ENCODE assay signal across 9 mouse cellular contexts in the genomic region with DNA sequence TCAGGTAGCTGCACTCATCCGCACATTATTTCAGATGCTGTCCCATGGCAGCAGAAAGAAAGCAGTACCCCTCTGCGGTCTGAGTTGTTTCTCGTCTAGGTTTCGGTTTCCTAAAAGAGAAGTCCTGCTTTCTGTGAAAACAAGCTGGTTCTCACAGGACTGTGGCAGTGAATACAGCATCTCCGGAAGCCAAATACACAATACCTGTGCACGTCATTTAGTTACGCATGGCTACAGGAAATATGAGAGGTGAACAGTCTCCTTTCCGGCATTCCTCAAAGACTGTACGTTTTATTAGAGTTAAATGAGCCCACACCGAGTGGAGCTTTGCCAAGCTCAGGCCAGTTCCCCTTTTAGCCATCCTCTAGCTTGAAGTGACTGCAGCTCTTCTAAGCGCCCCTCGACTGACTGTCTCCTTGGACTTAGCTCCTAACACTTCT. TPM values are rescaled to one million over a fixed set of nuclear protein-coding genes. Genes with fewer than 3 reads are reported as not detected.
DNase-seq lines count a peak whose midpoint lies in the region; ATAC-seq lines count a peak whose summit lies in the region.
"Had no signal": no experiment of that assay in that cellular context is flagged by ENCODE, and none has a peak within 500 bp of the region (broad histone marks: within the 10 kb centered on the region; RNA-seq: fewer than 3 reads in every experiment).

No protein-coding gene starts in this region.

- peak overlapping the region; percentile 45 for H3K4me2 ChIP-seq in embryonic facial prominence, embryonic 13.5 days
- H3K4me2 ChIP-seq in intestine, embryonic 16.5 days (ENCODE audit: low read depth, low read length) = peak overlapping the region; percentile 26; the same call in 1 of the 2 replicates

- no peak for ATAC-seq in embryonic facial prominence, embryonic 13.5 days (ENCODE audit: insufficient number of reproducible peaks, insufficient read depth, low FRiP score, low TSS enrichment, low read depth)
- no peak for ATAC-seq in intestine, embryonic 16.5 days
- ATAC-seq: Patski had no signal

- 0 out of 2 replicates have a peak overlapping the region, but pooled peaks have one; percentile 11 for H3K27ac ChIP-seq in embryonic facial prominence, embryonic 13.5 days
- H3K27ac ChIP-seq in intestine, embryonic 16.5 days (ENCODE audit: low read length) = peak overlapping the region; percentile 55; the same call in 1 of the 2 replicates

- no peaks in the 10 kb centered on the region for H3K27me3 ChIP-seq in embryonic facial prominence, embryonic 13.5 days
- H3K27me3 ChIP-seq in intestine, embryonic 16.5 days (replicated peaks; ENCODE audit: control insufficient read depth, insufficient read depth, low read length) = no peaks in the 10 kb centered on the region
- H3K27me3 ChIP-seq: Patski had no signal

- DNase-seq in heart, adult 18-20 months = peak; percentile 57 to 62
- no peak for DNase-seq in heart, postnatal 25 days (ENCODE audit: low spot score)
- DNase-seq in lung, adult 18-20 months = peak; percentile 23 to 25
- peak; percentile 54 to 55 for DNase-seq in spleen, postnatal 10 days (ENCODE audit: low spot score in 2 of 2)
- no peak for DNase-seq in right cerebral cortex, postnatal 14 days
- DNase-seq in left cerebral cortex, adult 8-10 months (ENCODE audit: low spot score in 2 of 2) = no peak

- H3K9me3 ChIP-seq in embryonic facial prominence, embryonic 13.5 days = no peaks in the 10 kb centered on the region
- H3K9me3 ChIP-seq in intestine, embryonic 16.5 days (ENCODE audit: control insufficient read depth, low read length) = no peaks in the 10 kb centered on the region

- WGBS in embryonic facial prominence, embryonic 13.5 days = 47% methylated on average over 12 of the region's 12 CpGs
- whole genome bisulfite sequencing in intestine, embryonic 16.5 days = 61% methylated on average over 12 of the region's 12 CpGs

- H3K4me1 ChIP-seq in embryonic facial prominence, embryonic 13.5 days = peaks cover 11% of the 10 kb centered on the region
- no peaks in the 10 kb centered on the region for H3K4me1 ChIP-seq in intestine, embryonic 16.5 days (ENCODE audit: control insufficient read depth, insufficient read depth, low read length)

- intact Hi-C loops in heart, postnatal 25 days (cut with DNase I) = no loop called here

- H3K36me3 ChIP-seq in embryonic facial prominence, embryonic 13.5 days = no peaks in the 10 kb centered on the region
- H3K36me3 ChIP-seq in intestine, embryonic 16.5 days (ENCODE audit: control insufficient read depth, insufficient read depth, low read length) = no peaks in the 10 kb centered on the region

- peak overlapping the region; percentile 7 for H3K4me3 ChIP-seq in embryonic facial prominence, embryonic 13.5 days
- H3K4me3 ChIP-seq in intestine, embryonic 16.5 days (ENCODE audit: low read length) = no peak overlapping the region

- 0 out of 2 replicates have a peak overlapping the region, but pooled peaks have one; percentile 44 for H3K9ac ChIP-seq in embryonic facial prominence, embryonic 13.5 days
- H3K9ac ChIP-seq in intestine, embryonic 16.5 days (ENCODE audit: low read depth, low read length) = peak overlapping the region; percentile 3; the same call in 1 of the 2 replicates

RNA-seq across cellular contexts. Expression of a gene that starts 10.7 kb away (rescaled TPM):
- 10 to 100 TPM; 16.7 to 18.0 TPM for total RNA-seq in heart, adult 18-20 months (2021)
- total RNA-seq in heart, postnatal 25 days (2021) = 10 to 100 TPM; 18.0 to 19.7 TPM
- polyA plus RNA-seq in embryonic facial prominence, embryonic 13.5 days (2015; fragmentation: Nextera tagmentation; extraction: Ambion mirVana) = 78.7 and 81.7 TPM in 2 replicates
- polyA plus RNA-seq in intestine, embryonic 16.5 days (2015; fragmentation: Nextera tagmentation; extraction: Ambion mirVana) = 30.5 and 35.0 TPM in 2 replicates
- total RNA-seq in left cerebral cortex, adult 8-10 months (2022) = 10 to 100 TPM; 26.7 to 32.3 (median 29.8) TPM

RNA-seq across cellular contexts. Expression of a gene that starts 26.1 kb away (rescaled TPM):
- total RNA-seq in heart, adult 18-20 months (2021) = under 1 TPM; 0.77 to 0.99 TPM
- total RNA-seq in heart, postnatal 25 days (2021) = 1 to 10 TPM; 1.0 to 1.5 TPM
- polyA plus RNA-seq in embryonic facial prominence, embryonic 13.5 days (2015; fragmentation: Nextera tagmentation; extraction: Ambion mirVana) = 4.8 and 5.0 TPM in 2 replicates
- 1.2 and 1.8 TPM in 2 replicates for polyA plus RNA-seq in intestine, embryonic 16.5 days (2015; fragmentation: Nextera tagmentation; extraction: Ambion mirVana)
- total RNA-seq in left cerebral cortex, adult 8-10 months (2022) = 1 to 10 TPM; 2.3 to 4.0 (median 2.7) TPM

RNA-seq across cellular contexts. Expression of a gene that starts 40.8 kb away (rescaled TPM):
- total RNA-seq in heart, adult 18-20 months (2021) = under 1 TPM; 0.45 to 0.75 TPM
- total RNA-seq in heart, postnatal 25 days (2021) = 1 to 10 TPM; 1.1 TPM
- polyA plus RNA-seq in embryonic facial prominence, embryonic 13.5 days (2015; fragmentation: Nextera tagmentation; extraction: Ambion mirVana) = 46.1 and 48.7 TPM in 2 replicates
- 30.4 and 33.7 TPM in 2 replicates for polyA plus RNA-seq in intestine, embryonic 16.5 days (2015; fragmentation: Nextera tagmentation; extraction: Ambion mirVana)
- under 1 TPM; 0.37 to 0.82 (median 0.44) TPM for total RNA-seq in left cerebral cortex, adult 8-10 months (2022)

Comparison
In these comparisons a context has a peak if more than half of its experiments do, and no peak if none do; other contexts are left out.
1. DNase-seq: peak in heart, adult 18-20 months (2 of 2), lung, adult 18-20 months (2 of 2) and spleen, postnatal 10 days (2 of 2); none in heart, postnatal 25 days (single experiment), right cerebral cortex, postnatal 14 days (single experiment) and left cerebral cortex, adult 8-10 months (0 of 2).